Mouse (Mus musculus) regulatory T cell (primary cell): ENCODE measurements around the gene Rap1gap.

Experiments
- in situ Hi-C: fragments of 300-600 bp; cut with MboI, MseI; formaldehyde crosslinking; loops from one replicate; pipeline ENCODE4 v1.15.1; 2025; ENCODE audit warnings: high pct_unique_total_duplicates

Rap1gap gene

GRCm38 (mm10) chr4:137661547-137661946, 3.0 kb upstream of the Rap1gap start:
- in situ Hi-C loops: no loop called here

GRCm38 (mm10) chr4:137663491-137663890, 1.0 kb upstream of the Rap1gap start:
- in situ Hi-C loops: no loop called here

- in situ Hi-C loops: no loop called here
Measured at GRCm38 (mm10) chr4:137664980-137665675, 602 bp downstream of the Rap1gap start.

GRCm38 (mm10) chr4:137665791-137666190, 1.3 kb downstream of the Rap1gap start:
- in situ Hi-C loops: no loop called here

GRCm38 (mm10) chr4:137666283-137666957, 1.9 kb downstream of the Rap1gap start:
- in situ Hi-C loops: no loop called here

GRCm38 (mm10) chr4:137666958-137667345, 2.4 kb downstream of the Rap1gap start:
- in situ Hi-C loops: no loop called here

- in situ Hi-C loops: no loop called here
Measured at GRCm38 (mm10) chr4:137667747-137668146, 3.2 kb downstream of the Rap1gap start.

- in situ Hi-C loops: no loop called here
Measured at GRCm38 (mm10) chr4:137671711-137672500, 7.4 kb downstream of the Rap1gap start.

- in situ Hi-C loops: no loop called here
Measured at GRCm38 (mm10) chr4:137675566-137675965, 11.0 kb downstream of the Rap1gap start.

GRCm38 (mm10) chr4:137676057-137676456, 11.5 kb downstream of the Rap1gap start:
- in situ Hi-C loops: no loop called here

- in situ Hi-C loops: no loop called here
Measured at GRCm38 (mm10) chr4:137676700-137677484, 12.4 kb downstream of the Rap1gap start.

GRCm38 (mm10) chr4:137677906-137678305, 13.4 kb downstream of the Rap1gap start:
- in situ Hi-C loops: no loop called here

GRCm38 (mm10) chr4:137678568-137678967, 14.0 kb downstream of the Rap1gap start:
- in situ Hi-C loops: no loop called here

GRCm38 (mm10) chr4:137679979-137680550, 15.5 kb downstream of the Rap1gap start:
- in situ Hi-C loops: no loop called here

GRCm38 (mm10) chr4:137680721-137681120, 16.2 kb downstream of the Rap1gap start:
- in situ Hi-C loops: no loop called here

GRCm38 (mm10) chr4:137681408-137682104, 17.0 kb downstream of the Rap1gap start:
- in situ Hi-C loops: no loop called here

- in situ Hi-C loops: no loop called here
Measured at GRCm38 (mm10) chr4:137682961-137683453, 18.5 kb downstream of the Rap1gap start.

GRCm38 (mm10) chr4:137684830-137685343, 20.4 kb downstream of the Rap1gap start:
- in situ Hi-C loops: no loop called here

GRCm38 (mm10) chr4:137686303-137686702, 21.8 kb downstream of the Rap1gap start:
- in situ Hi-C loops: no loop called here

GRCm38 (mm10) chr4:137687234-137687825, 22.8 kb downstream of the Rap1gap start:
- in situ Hi-C loops: no loop called here
